Mouse (Mus musculus): ENCODE results near the gene Pus10. TPM values are rescaled to one million over a fixed set of nuclear protein-coding genes. Genes with fewer than 3 reads are reported as not detected.
A peak's percentile ranks its signal among the peaks of the same experiment; 100 is the strongest.
"Not testable (repeated sequence)": the region's sequence is repeated elsewhere in the genome, so short reads cannot be mapped to it uniquely, and the experiment has no call there.

Gene Pus10
- polyA plus RNA-seq, 1 experiment from 2014 or later: 16.3 TPM

DNA sequence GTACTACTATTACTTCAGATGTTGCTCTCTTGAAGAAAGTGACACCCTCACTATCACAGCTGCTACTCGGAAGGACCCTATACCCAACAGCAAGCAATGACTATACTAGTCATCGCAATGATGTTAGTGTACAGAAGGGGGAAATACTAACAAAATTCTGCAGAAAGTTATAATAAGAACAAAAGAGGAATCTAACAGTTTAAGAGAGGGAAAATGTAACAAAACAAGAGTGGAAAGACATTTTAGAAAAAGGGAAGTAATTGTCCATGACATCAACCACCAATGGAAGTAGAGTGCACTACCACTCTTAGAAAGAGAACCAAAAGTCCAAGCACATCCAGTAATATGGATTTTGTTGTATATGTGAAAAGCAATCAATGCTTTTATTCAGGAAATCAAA is 97.2 kb downstream of the Pus10 start:
- Histone ChIP-seq H3K4me3 (replicated peaks) (no peak overlapping the region), H3K4me1 (replicated peaks) (no peaks in the 10 kb centered on the region), H3K27ac (no peak overlapping the region), H3K36me3 (no peaks in the 10 kb centered on the region), H3K27me3 (no peaks in the 10 kb centered on the region), H3K4me2 (no peak overlapping the region), H3K9ac (no peak overlapping the region), H3K9me3 (replicated peaks) (no peaks in the 10 kb centered on the region)
- WGBS (ENCODE audit: insufficient replicate concordance): 70% methylated on average over 2 of the region's 2 CpGs
- ATAC-seq (ENCODE audit: low read depth): no peak
- no peak for DNase-seq

DNA sequence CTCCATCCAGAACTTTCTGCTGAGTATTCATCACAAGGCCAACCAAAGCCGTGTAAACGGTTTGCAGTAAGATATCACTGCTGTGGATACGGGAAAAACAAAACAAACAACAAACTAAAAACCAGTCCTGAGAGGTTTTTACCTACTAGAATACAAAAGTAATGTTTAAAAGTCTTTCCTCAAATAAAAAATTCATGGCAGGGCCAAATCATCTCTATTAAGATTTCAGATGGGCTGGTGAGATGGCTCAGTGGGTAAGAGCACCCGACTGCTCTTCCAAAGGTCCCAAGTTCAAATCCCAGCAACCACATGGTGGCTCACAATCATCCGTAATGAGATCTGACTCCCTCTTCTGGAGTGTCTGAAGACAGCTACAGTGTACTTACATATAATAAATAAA is 101.9 kb downstream of the Pus10 start:
- not testable (repeated sequence) for ATAC-seq (ENCODE audit: low read depth)

GRCm38 (mm10) chr11:23767928-23768327 is 102.5 kb downstream of the Pus10 start:
- DNase-seq: no peak
- 20% methylated on average over 1 of the region's 1 CpGs for whole genome bisulfite sequencing (ENCODE audit: insufficient replicate concordance)
- no peak overlapping the region for H3K27ac ChIP-seq

More for the DNA sequence above, 101.9 kb downstream of the Pus10 start:
- not testable (repeated sequence) for H3K9ac ChIP-seq; H3K9me3 ChIP-seq (replicated peaks); H3K4me2 ChIP-seq; H3K27ac ChIP-seq; H3K4me3 ChIP-seq (replicated peaks); DNase-seq; H3K36me3 ChIP-seq
- WGBS (ENCODE audit: insufficient replicate concordance): 67% methylated on average over 5 of the region's 5 CpGs
- Histone ChIP-seq H3K27me3 (peaks cover 27% of the 10 kb centered on the region), H3K4me1 (replicated peaks) (peaks cover 14% of the 10 kb centered on the region)

DNA sequence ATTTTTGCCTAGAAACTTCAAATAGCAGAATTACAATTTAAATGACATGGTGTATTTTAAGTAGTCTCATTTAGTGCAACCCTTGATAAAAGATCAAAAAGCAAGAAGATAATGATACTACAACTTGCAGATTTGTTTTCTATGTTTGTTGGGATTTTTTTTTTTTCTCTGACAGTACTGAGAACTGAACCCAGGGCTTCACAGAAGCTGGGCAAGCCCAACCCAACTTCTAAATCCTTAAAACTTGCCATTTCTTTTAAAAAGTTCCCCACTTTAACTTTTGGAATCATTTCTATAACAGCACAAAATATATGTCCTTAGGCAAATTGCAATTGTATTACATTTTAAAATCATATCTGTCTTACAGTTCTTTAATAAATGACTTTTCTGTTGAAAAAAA is 103.6 kb downstream of the Pus10 start:
- H3K4me3 ChIP-seq (replicated peaks): no peak overlapping the region
- peaks cover 31% of the 10 kb centered on the region for H3K27me3 ChIP-seq
- peaks cover 14% of the 10 kb centered on the region for H3K4me1 ChIP-seq (replicated peaks)
- no peaks in the 10 kb centered on the region for H3K36me3 ChIP-seq
- ATAC-seq (ENCODE audit: low read depth): no peak
- no peak overlapping the region for H3K4me2 ChIP-seq
- no peak overlapping the region for H3K27ac ChIP-seq
- H3K9ac ChIP-seq: no peak overlapping the region
- DNase-seq: no peak
- no peaks in the 10 kb centered on the region for H3K9me3 ChIP-seq (replicated peaks)

More at GRCm38 (mm10) chr11:23767928-23768327, 102.5 kb downstream of the Pus10 start:
- ATAC-seq (ENCODE audit: low read depth): no peak
- no peak overlapping the region for H3K4me3 ChIP-seq (replicated peaks)
- no peaks in the 10 kb centered on the region for H3K36me3 ChIP-seq
- H3K27me3 ChIP-seq: peaks cover 31% of the 10 kb centered on the region
- peaks cover 14% of the 10 kb centered on the region for H3K4me1 ChIP-seq (replicated peaks)
- no peak overlapping the region for H3K9ac ChIP-seq
- no peak overlapping the region for H3K4me2 ChIP-seq
- no peaks in the 10 kb centered on the region for H3K9me3 ChIP-seq (replicated peaks)

DNA sequence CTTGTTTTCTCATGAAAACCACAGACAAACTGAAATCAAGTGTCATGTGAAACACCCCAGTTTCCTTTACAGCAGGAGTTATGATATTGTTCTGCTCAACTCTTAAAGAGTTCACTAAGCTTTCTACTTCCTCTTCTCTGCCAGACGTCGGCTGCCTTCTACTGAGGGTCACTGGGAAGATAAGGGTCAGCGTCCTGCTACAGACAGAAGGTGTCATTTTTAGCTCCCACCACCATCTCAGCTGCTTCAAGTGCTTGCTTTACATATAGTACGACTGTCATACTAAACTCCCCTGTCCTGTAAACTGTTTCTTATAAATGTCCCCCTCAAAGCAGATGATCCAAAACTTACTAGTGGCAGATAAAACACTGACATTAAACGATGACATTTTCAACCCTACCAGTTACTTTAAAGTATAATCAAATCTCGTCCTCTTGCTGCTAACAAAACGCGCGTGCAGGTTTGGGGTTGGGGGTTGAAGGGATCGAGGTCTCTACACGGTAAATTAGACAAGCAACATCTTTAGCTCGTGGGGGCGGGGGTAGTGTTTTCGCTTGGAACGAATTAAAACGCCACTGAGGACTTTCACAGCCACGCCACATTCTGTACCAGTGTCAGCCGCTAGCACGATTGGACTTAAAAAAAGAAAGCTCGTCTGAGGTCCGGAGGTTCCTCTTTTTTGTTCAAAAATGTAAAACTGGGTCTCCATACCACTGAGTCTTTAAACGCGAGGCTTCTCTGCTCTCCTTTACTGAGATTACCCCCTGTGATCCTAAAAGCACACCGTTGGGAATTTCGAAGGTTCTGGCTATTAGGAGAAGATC is 104.4 kb downstream of the Pus10 start:
- ATAC-seq (ENCODE audit: low read depth) (no peak), DNase-seq (peak; percentile 1)
- H3K27me3 ChIP-seq: peaks cover 31% of the 10 kb centered on the region
- under 1% methylated on average over 25 of the region's 25 CpGs for WGBS (ENCODE audit: insufficient replicate concordance)
- peaks cover 14% of the 10 kb centered on the region for H3K4me1 ChIP-seq (replicated peaks)
- no peaks in the 10 kb centered on the region for H3K9me3 ChIP-seq (replicated peaks)
- peak overlapping the region; percentile 75 for H3K27ac ChIP-seq
- peak overlapping the region; percentile 89 for H3K4me2 ChIP-seq
- peak overlapping the region; percentile 75 for H3K4me3 ChIP-seq (replicated peaks)
- peak overlapping the region; percentile 74 for H3K9ac ChIP-seq
- no peaks in the 10 kb centered on the region for H3K36me3 ChIP-seq

DNA sequence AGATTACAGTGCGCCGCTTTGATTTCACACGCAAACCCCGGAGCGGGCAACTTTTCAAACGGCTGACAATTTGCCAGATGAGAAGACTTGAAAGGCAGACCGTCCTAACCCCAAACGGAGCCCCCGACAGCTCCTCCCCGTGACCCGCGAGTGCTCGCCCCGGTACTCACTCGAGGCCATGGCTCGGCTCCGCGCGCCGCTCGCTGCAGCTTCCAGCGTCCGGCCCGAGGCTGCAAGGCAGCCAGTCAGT is 105.0 kb downstream of the Pus10 start:
- WGBS (ENCODE audit: insufficient replicate concordance): under 1% methylated on average over 24 of the region's 24 CpGs
- H3K9ac ChIP-seq: peak overlapping the region; percentile 74
- peaks cover 31% of the 10 kb centered on the region for H3K27me3 ChIP-seq
- no peaks in the 10 kb centered on the region for H3K36me3 ChIP-seq
- H3K4me2 ChIP-seq: peak overlapping the region; percentile 89
- no peaks in the 10 kb centered on the region for H3K9me3 ChIP-seq (replicated peaks)
- peak overlapping the region; percentile 75 for H3K27ac ChIP-seq
- ATAC-seq (ENCODE audit: low read depth): no peak
- no peak for DNase-seq
- peak overlapping the region; percentile 75 for H3K4me3 ChIP-seq (replicated peaks)
- H3K4me1 ChIP-seq (replicated peaks): peaks cover 14% of the 10 kb centered on the region

GRCm38 (mm10) chr11:23770760-23771506 is 105.5 kb downstream of the Pus10 start, which contains the start of gene Rel:
Rel (minus strand) TSS chr11:23770970.
- DNase-seq (peak; percentile 62), ATAC-seq (ENCODE audit: low read depth) (peak; percentile 82)
- WGBS (ENCODE audit: insufficient replicate concordance): under 1% methylated on average over 87 of the region's 88 CpGs
- Histone ChIP-seq H3K9ac (peak within 1 kb of the TSS; percentile 74), H3K4me3 (replicated peaks) (peak within 1 kb of the TSS; percentile 75), H3K36me3 (no peaks in the 10 kb centered on the region), H3K4me1 (replicated peaks) (peaks cover 14% of the 10 kb centered on the region), H3K27ac (peak within 1 kb of the TSS; percentile 75), H3K27me3 (peaks cover 31% of the 10 kb centered on the region), H3K4me2 (peak within 1 kb of the TSS; percentile 89), H3K9me3 (replicated peaks) (no peaks in the 10 kb centered on the region)

DNA sequence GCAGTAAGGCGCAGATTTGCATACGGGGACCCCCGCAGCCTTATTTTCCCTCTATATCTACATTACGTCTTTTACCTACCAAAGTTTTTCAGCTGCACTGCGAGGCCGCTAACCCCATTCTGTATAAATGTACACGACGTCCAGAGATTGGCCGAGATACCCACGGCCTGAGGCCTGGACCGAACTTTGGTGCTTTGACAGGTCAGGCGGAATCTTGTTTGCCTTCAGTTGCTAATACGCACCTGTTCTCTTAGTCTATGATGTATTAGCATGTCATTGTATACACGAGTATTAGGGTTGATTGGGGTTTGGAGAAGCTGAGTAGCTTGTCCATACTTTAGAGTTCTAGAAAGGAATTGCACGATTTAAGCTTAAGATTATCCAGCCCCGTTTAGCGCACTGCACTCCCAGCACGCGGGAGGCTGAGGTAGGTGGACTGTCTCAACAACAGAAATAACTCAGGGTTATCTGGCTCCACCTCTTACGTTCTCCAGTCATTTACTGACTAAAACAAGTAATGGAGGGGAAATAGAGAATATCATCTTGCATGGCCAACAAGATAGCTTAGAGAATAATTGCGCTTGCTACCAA is 106.1 kb downstream of the Pus10 start:
- Histone ChIP-seq H3K27me3 (peaks cover 31% of the 10 kb centered on the region), H3K9me3 (replicated peaks) (no peaks in the 10 kb centered on the region), H3K4me1 (replicated peaks) (peaks cover 14% of the 10 kb centered on the region), H3K27ac (peak overlapping the region; percentile 75), H3K36me3 (no peaks in the 10 kb centered on the region), H3K4me3 (replicated peaks) (peak overlapping the region; percentile 75), H3K4me2 (peak overlapping the region; percentile 89), H3K9ac (peak overlapping the region; percentile 74)
- ATAC-seq (ENCODE audit: low read depth) (0 out of 2 replicates have a peak, but pooled peaks have one; percentile 11), DNase-seq (no peak)
- WGBS (ENCODE audit: insufficient replicate concordance): 8% methylated on average over 21 of the region's 21 CpGs

DNA sequence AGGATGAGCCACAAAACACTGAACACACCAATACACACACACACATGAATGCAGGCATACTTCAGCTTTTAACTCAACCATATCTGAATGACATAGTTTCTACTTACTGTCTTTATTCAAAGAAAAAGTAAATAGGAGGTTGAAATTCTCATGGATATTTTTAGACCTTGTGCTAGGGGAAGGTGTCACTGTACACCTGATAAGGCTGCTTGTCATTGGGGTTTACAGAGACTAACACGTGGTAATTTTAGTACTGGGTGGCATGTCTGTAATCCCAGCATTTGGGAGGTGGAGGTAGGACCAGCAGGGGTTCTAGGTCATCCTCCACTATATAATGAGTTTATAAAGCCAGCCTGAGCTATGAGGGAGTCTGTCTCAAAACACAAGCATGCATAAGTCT is 107.0 kb downstream of the Pus10 start:
- no peak overlapping the region for H3K27ac ChIP-seq
- no peak overlapping the region for H3K4me3 ChIP-seq (replicated peaks)
- 14% methylated on average over 1 of the region's 1 CpGs for WGBS (ENCODE audit: insufficient replicate concordance)
- no peak overlapping the region for H3K9ac ChIP-seq
- no peaks in the 10 kb centered on the region for H3K36me3 ChIP-seq
- H3K27me3 ChIP-seq: peaks cover 31% of the 10 kb centered on the region
- ATAC-seq (ENCODE audit: low read depth) (no peak), DNase-seq (no peak)
- no peaks in the 10 kb centered on the region for H3K9me3 ChIP-seq (replicated peaks)
- H3K4me2 ChIP-seq: no peak overlapping the region
- H3K4me1 ChIP-seq (replicated peaks): peaks cover 14% of the 10 kb centered on the region

GRCm38 (mm10) chr11:23778787-23779201 is 113.3 kb downstream of the Pus10 start:
- no peak for ATAC-seq (ENCODE audit: low read depth)
- WGBS (ENCODE audit: insufficient replicate concordance): 70% methylated on average over 8 of the region's 8 CpGs
- Histone ChIP-seq H3K27me3 (no peaks in the 10 kb centered on the region), H3K4me1 (replicated peaks) (no peaks in the 10 kb centered on the region), H3K36me3 (no peaks in the 10 kb centered on the region), H3K9ac (no peak overlapping the region), H3K4me3 (replicated peaks) (no peak overlapping the region), H3K9me3 (replicated peaks) (no peaks in the 10 kb centered on the region), H3K4me2 (no peak overlapping the region), H3K27ac (no peak overlapping the region)
- no peak for DNase-seq

GRCm38 (mm10) chr11:23782038-23782437 is 116.6 kb downstream of the Pus10 start:
- WGBS (ENCODE audit: insufficient replicate concordance): 32% methylated on average over 3 of the region's 3 CpGs
- DNase-seq: no peak
- H3K9ac ChIP-seq: no peak overlapping the region
- no peaks in the 10 kb centered on the region for H3K27me3 ChIP-seq
- H3K36me3 ChIP-seq: no peaks in the 10 kb centered on the region
- no peak overlapping the region for H3K27ac ChIP-seq
- H3K4me2 ChIP-seq: no peak overlapping the region
- ATAC-seq (ENCODE audit: low read depth): no peak
- H3K4me1 ChIP-seq (replicated peaks): no peaks in the 10 kb centered on the region
- no peak overlapping the region for H3K4me3 ChIP-seq (replicated peaks)
- H3K9me3 ChIP-seq (replicated peaks): no peaks in the 10 kb centered on the region

Measured in liver, embryonic 13.5 days (tissue).